ENCODE assay signal across 8 mouse cellular contexts in genomic region chr15:5144021-5144778, GRCm38 (mm10). TPM values are rescaled to one million over a fixed set of nuclear protein-coding genes. Genes with fewer than 3 reads are reported as not detected.
DNase-seq lines count a peak whose midpoint lies in the region; ATAC-seq and TF ChIP-seq lines count a peak whose summit lies in the region.

No protein-coding gene starts in this region.

- TF ChIP-seq CTCF in spleen, adult 2 months (IDR thresholded peaks at IDR 0.05; ENCODE audit: extremely low read depth, insufficient read depth, insufficient read length, insufficient replicate concordance): no peak

- peak overlapping the region; percentile 91 for H3K27ac ChIP-seq in forebrain, embryonic 16.5 days (ENCODE audit: low read length)
- H3K27ac ChIP-seq in hindbrain, embryonic 15.5 days (replicated peaks): peak overlapping the region; percentile 93
- peak overlapping the region; percentile 89 for H3K27ac ChIP-seq in midbrain, embryonic 11.5 days (ENCODE audit: low read depth, low read length)
- H3K27ac ChIP-seq in spleen, adult 2 months (ENCODE audit: insufficient read depth, low read length): peak overlapping the region; percentile 63

- peak overlapping the region; percentile 89 for H3K9ac ChIP-seq in forebrain, embryonic 16.5 days (replicated peaks; ENCODE audit: low read depth, low read length)
- peak overlapping the region; percentile 83 for H3K9ac ChIP-seq in hindbrain, embryonic 15.5 days
- peak overlapping the region; percentile 89 for H3K9ac ChIP-seq in midbrain, embryonic 11.5 days (ENCODE audit: low read length)

- no peaks in the 10 kb centered on the region for H3K9me3 ChIP-seq in forebrain, embryonic 16.5 days (ENCODE audit: control insufficient read depth, low read length)
- H3K9me3 ChIP-seq in hindbrain, embryonic 15.5 days: no peaks in the 10 kb centered on the region
- no peaks in the 10 kb centered on the region for H3K9me3 ChIP-seq in midbrain, embryonic 11.5 days (ENCODE audit: control insufficient read depth, low read length)

- intact Hi-C loops in left cerebral cortex, postnatal 4 days (cut with DNase I): no loop called here

- H3K4me3 ChIP-seq in forebrain, embryonic 16.5 days (replicated peaks; ENCODE audit: low read length): peak overlapping the region; percentile 91
- H3K4me3 ChIP-seq in hindbrain, embryonic 15.5 days: peak overlapping the region; percentile 85
- peak overlapping the region; percentile 85 for H3K4me3 ChIP-seq in midbrain, embryonic 11.5 days (ENCODE audit: low read depth, low read length)
- peak overlapping the region; percentile 92 for H3K4me3 ChIP-seq in spleen, adult 2 months (ENCODE audit: extremely low read depth, insufficient read depth, insufficient read length)

- no peak for TF ChIP-seq POLR2A in spleen, adult 2 months (IDR thresholded peaks at IDR 0.05; ENCODE audit: low read depth, low read length)

- H3K4me2 ChIP-seq in forebrain, embryonic 16.5 days (ENCODE audit: low read length): peak overlapping the region; percentile 88
- H3K4me2 ChIP-seq in hindbrain, embryonic 15.5 days: peak overlapping the region; percentile 68
- peak overlapping the region; percentile 67 for H3K4me2 ChIP-seq in midbrain, embryonic 11.5 days

- peak; percentile 79 for DNase-seq in cerebellum, adult 11-12 months
- DNase-seq in cerebellum, adult 11 months: no peak
- peak; percentile 49 for DNase-seq in c-Kit-positive CD71-positive TER-119-positive erythroid progenitor cells, embryonic 14.5 days (ENCODE audit: low spot score)
- DNase-seq in left cerebral cortex, postnatal 4 days: peak; percentile 85
- peak; percentile 97 for DNase-seq in midbrain, embryonic 11.5 days (ENCODE audit: low spot score, missing footprints)
- peak; percentile 14 to 54 for DNase-seq in spleen, adult 2 months (ENCODE audit: low read depth in 1 of 2, low spot score in 2 of 2)

- under 1% methylated on average over 45 of the region's 61 CpGs for WGBS in forebrain, embryonic 16.5 days
- WGBS in hindbrain, embryonic 15.5 days: 2% methylated on average over 58 of the region's 61 CpGs
- WGBS in midbrain, embryonic 11.5 days: 3% methylated on average over 46 of the region's 61 CpGs
- 1% methylated on average over 40 of the region's 61 CpGs for WGBS in spleen, adult 2 months

- H3K36me3 ChIP-seq in forebrain, embryonic 16.5 days (ENCODE audit: control insufficient read depth, insufficient read depth): no peaks in the 10 kb centered on the region
- H3K36me3 ChIP-seq in hindbrain, embryonic 15.5 days: no peaks in the 10 kb centered on the region
- no peaks in the 10 kb centered on the region for H3K36me3 ChIP-seq in midbrain, embryonic 11.5 days (ENCODE audit: control insufficient read depth, insufficient read depth, low read length)
- no peaks in the 10 kb centered on the region for H3K36me3 ChIP-seq in spleen, adult 2 months (ENCODE audit: control insufficient read depth, insufficient read depth, low read length)

- H3K27me3 ChIP-seq in forebrain, embryonic 16.5 days (replicated peaks; ENCODE audit: control insufficient read depth, insufficient read depth, low read length): no peaks in the 10 kb centered on the region
- H3K27me3 ChIP-seq in hindbrain, embryonic 15.5 days: no peaks in the 10 kb centered on the region
- no peaks in the 10 kb centered on the region for H3K27me3 ChIP-seq in midbrain, embryonic 11.5 days (ENCODE audit: control insufficient read depth, insufficient read depth, low read length)
- H3K27me3 ChIP-seq in spleen, adult 2 months (ENCODE audit: control insufficient read depth, insufficient read depth, low read length): no peaks in the 10 kb centered on the region

- ATAC-seq in forebrain, embryonic 16.5 days: peak; percentile 92
- peak; percentile 93 for ATAC-seq in hindbrain, embryonic 15.5 days (ENCODE audit: low FRiP score, low read depth)
- peak; percentile 95 for ATAC-seq in midbrain, embryonic 11.5 days (ENCODE audit: low FRiP score)

- H3K4me1 ChIP-seq in forebrain, embryonic 16.5 days (replicated peaks; ENCODE audit: control insufficient read depth, insufficient read depth, low read length): peaks cover 17% of the 10 kb centered on the region
- H3K4me1 ChIP-seq in hindbrain, embryonic 15.5 days (replicated peaks): peaks cover 27% of the 10 kb centered on the region
- peaks cover 9% of the 10 kb centered on the region for H3K4me1 ChIP-seq in midbrain, embryonic 11.5 days (ENCODE audit: control insufficient read depth, insufficient read depth, low read length)
- peaks cover 5% of the 10 kb centered on the region for H3K4me1 ChIP-seq in spleen, adult 2 months (ENCODE audit: control insufficient read depth, insufficient read depth, insufficient read length)

RNA-seq across cellular contexts. Expression of gene Prkaa1, which starts 0.5 kb away (rescaled TPM):
- 14.8 and 16.2 TPM in 2 replicates for polyA plus RNA-seq in forebrain, embryonic 16.5 days (2015; fragmentation: Nextera tagmentation; extraction: Ambion mirVana)
- 13.7 and 14.1 TPM in 2 replicates for polyA plus RNA-seq in hindbrain, embryonic 15.5 days (2015; fragmentation: Nextera tagmentation; extraction: Ambion mirVana)
- 10 to 100 TPM; 20.1 to 20.3 TPM for total RNA-seq in left cerebral cortex, postnatal 4 days (2021)
- 20.0 and 20.3 TPM in 2 replicates for polyA plus RNA-seq in midbrain, embryonic 11.5 days (2014; fragmentation: Nextera tagmentation; extraction: Ambion mirVana)
- 2.6 and 3.0 TPM in 2 replicates for polyA plus RNA-seq in spleen, adult 2 months (2012; rRNA removed)

RNA-seq across cellular contexts. Expression of gene Rpl37, which starts 27.8 kb away (rescaled TPM):
- 335 and 339 TPM in 2 replicates for polyA plus RNA-seq in forebrain, embryonic 16.5 days (2015; fragmentation: Nextera tagmentation; extraction: Ambion mirVana)
- 309 and 316 TPM in 2 replicates for polyA plus RNA-seq in hindbrain, embryonic 15.5 days (2015; fragmentation: Nextera tagmentation; extraction: Ambion mirVana)
- 100 to 1,000 TPM; 301 to 319 TPM for total RNA-seq in left cerebral cortex, postnatal 4 days (2021)
- 475 and 516 TPM in 2 replicates for polyA plus RNA-seq in midbrain, embryonic 11.5 days (2014; fragmentation: Nextera tagmentation; extraction: Ambion mirVana)
- 670 and 900 TPM in 2 replicates for polyA plus RNA-seq in spleen, adult 2 months (2012; rRNA removed)

RNA-seq across cellular contexts. Expression of gene Card6, which starts 35.9 kb away (rescaled TPM):
- 0.35 and 0.40 TPM in 2 replicates for polyA plus RNA-seq in forebrain, embryonic 16.5 days (2015; fragmentation: Nextera tagmentation; extraction: Ambion mirVana)
- polyA plus RNA-seq in hindbrain, embryonic 15.5 days (2015; fragmentation: Nextera tagmentation; extraction: Ambion mirVana): 0.58 and 0.64 TPM in 2 replicates
- 1 to 10 TPM in 1 of 2 experiments, under 1 TPM in 1; 0.88 to 1.7 TPM for total RNA-seq in left cerebral cortex, postnatal 4 days (2021)
- polyA plus RNA-seq in midbrain, embryonic 11.5 days (2014; fragmentation: Nextera tagmentation; extraction: Ambion mirVana): 0.63 and 1.5 TPM in 2 replicates
- polyA plus RNA-seq in spleen, adult 2 months (2012; rRNA removed): 9.2 and 9.6 TPM in 2 replicates

RNA-seq across cellular contexts. Expression of gene Ttc33, which starts 41.1 kb away (rescaled TPM):
- polyA plus RNA-seq in forebrain, embryonic 16.5 days (2015; fragmentation: Nextera tagmentation; extraction: Ambion mirVana): 64.6 and 70.7 TPM in 2 replicates
- 50.4 and 53.0 TPM in 2 replicates for polyA plus RNA-seq in hindbrain, embryonic 15.5 days (2015; fragmentation: Nextera tagmentation; extraction: Ambion mirVana)
- 10 to 100 TPM; 38.9 to 39.9 TPM for total RNA-seq in left cerebral cortex, postnatal 4 days (2021)
- 53.6 and 55.0 TPM in 2 replicates for polyA plus RNA-seq in midbrain, embryonic 11.5 days (2014; fragmentation: Nextera tagmentation; extraction: Ambion mirVana)
- polyA plus RNA-seq in spleen, adult 2 months (2012; rRNA removed): 2.4 and 3.0 TPM in 2 replicates
